Mouse (Mus musculus) forebrain, embryonic 13.5 days (tissue): ENCODE measurements around the gene Prkcz. TPM values are rescaled to one million over a fixed set of nuclear protein-coding genes. Genes with fewer than 3 reads are reported as not detected.
"Not testable (repeated sequence)": the region's sequence is repeated elsewhere in the genome, so short reads cannot be mapped to it uniquely, and the experiment has no call there.

Experiments
- ATAC-seq: fragments of 200-750 bp; cut with Nextera tagmentation; 2 replicates; pipeline ENCODE4 v1.8.0; 2017
- H3K27ac ChIP-seq: fragments of 300-500 bp; sonication (generic); 2 replicates; pipeline ENCODE4 v1.5.1; 2015; ENCODE audit warnings: inconsistent platforms, mild to moderate bottlenecking, moderate library complexity
- H3K27me3 ChIP-seq: fragments of 300-500 bp; sonication (generic); 2 replicates; pipeline ENCODE4 v1.6.1; 2015; ENCODE audit warnings: mild to moderate bottlenecking, inconsistent platforms
- H3K36me3 ChIP-seq: fragments of 300-500 bp; sonication (generic); 2 replicates; pipeline ENCODE4 v1.6.1; 2015; ENCODE audit warnings: mild to moderate bottlenecking, inconsistent platforms; ENCODE audit not compliant: poor library complexity, severe bottlenecking
- H3K4me1 ChIP-seq: fragments of 300-500 bp; sonication (generic); 2 replicates; pipeline ENCODE4 v1.6.1; 2015; ENCODE audit warnings: inconsistent platforms
- H3K4me2 ChIP-seq: fragments of 300-500 bp; sonication (generic); 2 replicates; pipeline ENCODE4 v1.6.1; 2015; ENCODE audit warnings: inconsistent platforms, mild to moderate bottlenecking, moderate library complexity
- H3K4me3 ChIP-seq: fragments of 300-500 bp; sonication (generic); 2 replicates; pipeline ENCODE4 v1.5.1; 2015; ENCODE audit warnings: mild to moderate bottlenecking, inconsistent platforms
- H3K9ac ChIP-seq: fragments of 300-500 bp; sonication (generic); 2 replicates; pipeline ENCODE4 v1.6.1; 2015; ENCODE audit warnings: mild to moderate bottlenecking, inconsistent platforms
- H3K9me3 ChIP-seq: fragments of 300-500 bp; sonication (generic); replicated peaks from 2 replicates; pipeline ENCODE4 v1.6.1; 2016; ENCODE audit warnings: inconsistent platforms
- WGBS: fragments of 180-500 bp; shearing (Covaris S2); methylation state at CpG from one replicate; pipeline ENCODE4 v1.1.7; 2015; 5-methylcytosine and 5-hydroxymethylcytosine counted together
- polyA plus RNA-seq: library from polyadenylated mRNA; unstranded; fragments of >200 nt; fragmentation: Nextera tagmentation; extraction: Ambion mirVana; gene quantifications from 2 replicates; pipeline ENCODE4 v1.2.1, GENCODE M21; 2015

The Prkcz gene
- polyA plus RNA-seq, 1 experiment from 2014 or later, result 33.2 TPM

- peaks cover 13% of the 10 kb centered on the region for H3K27me3 ChIP-seq
- H3K4me3 ChIP-seq, result no peak overlapping the region
- no peaks in the 10 kb centered on the region for H3K36me3 ChIP-seq
- H3K4me1 ChIP-seq, result no peaks in the 10 kb centered on the region
- no peak overlapping the region for H3K27ac ChIP-seq
- WGBS, result 85% methylated on average over 7 of the region's 7 CpGs
- no peak overlapping the region for H3K4me2 ChIP-seq
- ATAC-seq, result no peak
- no peaks in the 10 kb centered on the region for H3K9me3 ChIP-seq
- no peak overlapping the region for H3K9ac ChIP-seq
Observed at GRCm38 (mm10) chr4:155354546-155354945, 6.6 kb downstream of the Prkcz start.

DNA sequence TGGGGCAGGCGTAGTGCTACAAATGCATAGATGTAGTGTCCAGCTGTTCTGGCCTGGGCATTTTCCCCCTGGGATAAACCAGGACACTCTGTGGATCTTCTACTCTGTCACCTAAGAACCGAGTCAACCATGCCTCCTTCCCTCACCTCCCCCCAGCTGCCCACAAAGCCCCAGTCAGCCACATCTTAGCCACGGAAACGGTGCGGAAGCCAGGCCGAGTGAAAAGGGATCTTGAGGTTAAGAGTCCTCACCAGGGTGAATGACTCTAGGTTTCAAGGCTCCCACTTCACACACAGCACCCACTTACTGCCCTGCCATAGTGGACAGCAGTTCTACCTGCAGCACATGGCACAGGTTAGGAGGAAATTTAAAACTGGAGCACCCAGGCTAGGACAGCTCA lies 7.1 kb downstream of the Prkcz start:
- Histone ChIP-seq H3K36me3 (no peaks in the 10 kb centered on the region), H3K27me3 (peaks cover 8% of the 10 kb centered on the region), H3K27ac (no peak overlapping the region), H3K4me2 (no peak overlapping the region), H3K9me3 (no peaks in the 10 kb centered on the region), H3K4me3 (no peak overlapping the region), H3K4me1 (no peaks in the 10 kb centered on the region), H3K9ac (no peak overlapping the region)
- 92% methylated on average over 6 of the region's 6 CpGs for WGBS
- no peak for ATAC-seq

DNA sequence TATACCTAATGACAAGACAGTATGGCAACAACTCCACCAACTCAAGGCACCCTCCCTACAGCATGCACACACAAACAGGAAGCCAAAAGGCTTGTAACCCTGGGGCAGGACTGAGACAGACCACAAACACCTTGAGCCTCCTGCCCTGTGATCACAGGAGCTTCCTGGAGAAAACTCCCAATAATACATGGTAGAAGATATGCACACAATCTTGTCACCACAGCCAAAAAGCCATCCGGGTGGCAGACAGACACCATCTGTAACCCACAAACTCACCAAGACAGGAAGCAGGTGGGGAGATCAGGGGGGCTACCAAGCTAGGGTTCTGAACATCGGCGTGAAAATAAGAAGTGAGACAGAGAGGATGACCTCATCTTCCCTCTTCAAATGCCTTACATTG lies 8.6 kb downstream of the Prkcz start:
- 88% methylated on average over 3 of the region's 3 CpGs for WGBS
- Histone ChIP-seq H3K9ac (no peak overlapping the region), H3K27me3 (no peaks in the 10 kb centered on the region), H3K36me3 (no peaks in the 10 kb centered on the region), H3K27ac (no peak overlapping the region), H3K9me3 (no peaks in the 10 kb centered on the region), H3K4me1 (no peaks in the 10 kb centered on the region), H3K4me2 (no peak overlapping the region), H3K4me3 (no peak overlapping the region)
- no peak for ATAC-seq

GRCm38 (mm10) chr4:155346350-155346749 lies 14.8 kb downstream of the Prkcz start:
- ATAC-seq, result no peak
- Histone ChIP-seq H3K36me3 (no peaks in the 10 kb centered on the region), H3K4me1 (peaks cover 27% of the 10 kb centered on the region), H3K9ac (peak overlapping the region; percentile 83; the same call in 1 of the 2 replicates), H3K27me3 (0 out of 2 replicates have a peak, but pooled peaks cover 3% of the 10 kb centered on the region), H3K27ac (peak overlapping the region; percentile 88; the same call in 1 of the 2 replicates), H3K9me3 (no peaks in the 10 kb centered on the region), H3K4me3 (no peak overlapping the region), H3K4me2 (peak overlapping the region; percentile 89)
- 91% methylated on average over 12 of the region's 12 CpGs for whole genome bisulfite sequencing

GRCm38 (mm10) chr4:155345608-155345953 lies 15.6 kb downstream of the Prkcz start:
- peak overlapping the region; percentile 89 for H3K4me2 ChIP-seq
- WGBS, result under 1% methylated on average over 16 of the region's 16 CpGs
- no peaks in the 10 kb centered on the region for H3K36me3 ChIP-seq
- peak; percentile 94 for ATAC-seq
- H3K4me1 ChIP-seq, result peaks cover 27% of the 10 kb centered on the region
- H3K9me3 ChIP-seq, result no peaks in the 10 kb centered on the region
- peak overlapping the region; percentile 60 for H3K4me3 ChIP-seq
- H3K27me3 ChIP-seq, result 0 out of 2 replicates have a peak, but pooled peaks cover 3% of the 10 kb centered on the region
- H3K27ac ChIP-seq, result peak overlapping the region; percentile 88
- peak overlapping the region; percentile 83 for H3K9ac ChIP-seq

GRCm38 (mm10) chr4:155344716-155345607 lies 16.2 kb downstream of the Prkcz start:
- Histone ChIP-seq H3K4me3 (peak overlapping the region; percentile 60), H3K27ac (peak overlapping the region; percentile 88), H3K27me3 (0 out of 2 replicates have a peak, but pooled peaks cover 3% of the 10 kb centered on the region), H3K9ac (peak overlapping the region; percentile 83), H3K36me3 (no peaks in the 10 kb centered on the region), H3K4me2 (peak overlapping the region; percentile 89), H3K4me1 (peaks cover 27% of the 10 kb centered on the region), H3K9me3 (no peaks in the 10 kb centered on the region)
- ATAC-seq, result peak; percentile 77
- WGBS, result 4% methylated on average over 47 of the region's 47 CpGs

DNA sequence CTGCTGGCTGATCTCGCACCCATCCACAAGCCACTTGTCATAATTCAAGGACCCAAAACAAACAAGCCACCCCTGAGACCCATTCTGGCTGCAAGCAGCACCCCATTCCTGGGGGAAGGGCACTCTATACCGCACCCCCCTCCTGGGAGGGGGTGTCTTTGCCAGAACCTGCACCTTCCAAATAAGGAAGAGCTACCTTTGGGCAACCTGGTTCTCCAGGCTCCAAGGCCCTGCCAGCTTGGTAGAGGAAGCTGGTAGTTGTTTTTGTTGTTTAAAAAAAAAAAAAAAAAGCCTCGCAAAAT lies 16.9 kb downstream of the Prkcz start:
- Histone ChIP-seq H3K27ac (peak overlapping the region; percentile 88; the same call in 1 of the 2 replicates), H3K9me3 (no peaks in the 10 kb centered on the region), H3K27me3 (0 out of 2 replicates have a peak, but pooled peaks cover 3% of the 10 kb centered on the region), H3K4me3 (peak overlapping the region; percentile 60), H3K36me3 (no peaks in the 10 kb centered on the region), H3K4me1 (peaks cover 27% of the 10 kb centered on the region), H3K9ac (peak overlapping the region; percentile 83), H3K4me2 (peak overlapping the region; percentile 89)
- 55% methylated on average over 3 of the region's 3 CpGs for WGBS
- ATAC-seq, result no peak

- 86% methylated on average over 14 of the region's 14 CpGs for WGBS
Observed at GRCm38 (mm10) chr4:155343415-155344298, 17.5 kb downstream of the Prkcz start.

GRCm38 (mm10) chr4:155336284-155337050 lies 24.7 kb downstream of the Prkcz start:
- Histone ChIP-seq H3K36me3 (no peaks in the 10 kb centered on the region), H3K4me1 (no peaks in the 10 kb centered on the region), H3K27me3 (no peaks in the 10 kb centered on the region), H3K4me3 (no peak overlapping the region), H3K27ac (no peak overlapping the region), H3K4me2 (no peak overlapping the region), H3K9ac (no peak overlapping the region), H3K9me3 (no peaks in the 10 kb centered on the region)
- ATAC-seq, result no peak
- WGBS, result 91% methylated on average over 12 of the region's 12 CpGs

More at GRCm38 (mm10) chr4:155343415-155344298, 17.5 kb downstream of the Prkcz start:
- Histone ChIP-seq H3K4me3 (peak overlapping the region; percentile 60), H3K27ac (peak overlapping the region; percentile 88; the same call in 1 of the 2 replicates), H3K36me3 (no peaks in the 10 kb centered on the region), H3K4me1 (peaks cover 27% of the 10 kb centered on the region), H3K4me2 (peak overlapping the region; percentile 89), H3K9ac (peak overlapping the region; percentile 83), H3K9me3 (no peaks in the 10 kb centered on the region), H3K27me3 (0 out of 2 replicates have a peak, but pooled peaks cover 3% of the 10 kb centered on the region)
- no peak for ATAC-seq

GRCm38 (mm10) chr4:155332253-155332652 lies 28.9 kb downstream of the Prkcz start:
- no peak for ATAC-seq
- no peak overlapping the region for H3K4me2 ChIP-seq
- H3K27me3 ChIP-seq, result no peaks in the 10 kb centered on the region
- no peak overlapping the region for H3K4me3 ChIP-seq
- no peak overlapping the region for H3K27ac ChIP-seq
- no peak overlapping the region for H3K9ac ChIP-seq
- 55% methylated on average over 7 of the region's 7 CpGs for WGBS
- H3K4me1 ChIP-seq, result no peaks in the 10 kb centered on the region
- H3K9me3 ChIP-seq, result no peaks in the 10 kb centered on the region
- no peaks in the 10 kb centered on the region for H3K36me3 ChIP-seq

- WGBS, result 88% methylated on average over 11 of the region's 11 CpGs
- H3K4me3 ChIP-seq, H3K9me3 ChIP-seq, H3K4me1 ChIP-seq, H3K27me3 ChIP-seq, H3K9ac ChIP-seq, H3K27ac ChIP-seq, H3K4me2 ChIP-seq, H3K36me3 ChIP-seq, ATAC-seq: not testable (repeated sequence)
Observed at GRCm38 (mm10) chr4:155328385-155328784, 32.8 kb downstream of the Prkcz start.
